Mouse (Mus musculus) right cerebral cortex, postnatal 4 days (tissue): ENCODE results near the gene Ift140.
A peak's percentile ranks its signal among the peaks of the same experiment; 100 is the strongest.

Experiments used
- DNase-seq: peaks from one replicate; pipeline ENCODE4 v3.0.0-alpha.2; 2022

The Ift140 gene

DNA sequence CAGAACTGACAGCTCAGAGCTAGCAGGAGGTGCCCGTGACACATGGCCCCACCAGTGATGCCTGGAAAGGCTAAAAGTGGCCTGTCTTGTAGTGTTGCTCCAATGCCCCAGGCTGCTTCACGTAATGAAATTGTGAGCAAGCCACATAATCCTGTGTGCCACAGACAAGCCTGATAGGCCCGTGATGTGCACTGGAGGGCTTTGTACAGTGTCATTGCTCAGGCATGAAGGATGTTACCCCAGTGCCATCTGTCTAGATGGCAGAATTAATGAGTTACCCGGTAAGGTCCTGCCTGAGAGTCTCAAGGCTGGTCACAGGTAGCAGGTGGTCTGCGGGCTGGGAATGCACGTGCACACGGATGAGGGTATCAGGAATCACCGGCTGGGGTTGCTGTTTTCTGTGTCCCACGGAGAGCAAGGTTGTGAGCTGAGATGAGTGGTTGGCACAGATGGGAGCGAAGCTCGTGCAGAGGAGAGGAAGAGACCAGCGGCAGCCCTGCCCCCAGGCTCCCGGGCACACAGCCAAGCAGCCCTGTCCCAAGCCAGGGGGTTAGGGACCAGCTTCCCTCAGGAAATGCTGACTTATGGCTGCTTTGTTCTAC is 62.0 kb downstream of the Ift140 start:
- DNase-seq: peak; percentile 65

DNA sequence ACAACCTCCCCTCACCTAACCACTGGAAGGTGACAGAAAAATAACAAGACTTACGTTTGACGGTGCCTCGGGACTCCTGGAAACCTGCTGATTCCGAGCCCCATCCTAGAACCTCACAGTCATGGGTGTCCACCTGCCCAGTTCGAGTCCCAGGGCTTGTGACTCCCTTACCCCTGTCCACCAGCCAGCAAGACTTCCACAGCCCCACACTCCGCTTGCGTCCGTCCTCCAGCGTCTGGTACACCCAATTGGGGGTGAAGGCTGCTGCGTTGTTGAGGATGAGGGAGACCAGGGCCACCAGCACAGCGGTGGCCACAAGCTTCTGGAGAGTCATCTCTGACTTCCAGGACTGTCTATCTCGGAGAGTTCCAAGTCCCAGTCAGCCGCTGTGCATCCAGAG is 64.3 kb downstream of the Ift140 start:
- no peak for DNase-seq

DNA sequence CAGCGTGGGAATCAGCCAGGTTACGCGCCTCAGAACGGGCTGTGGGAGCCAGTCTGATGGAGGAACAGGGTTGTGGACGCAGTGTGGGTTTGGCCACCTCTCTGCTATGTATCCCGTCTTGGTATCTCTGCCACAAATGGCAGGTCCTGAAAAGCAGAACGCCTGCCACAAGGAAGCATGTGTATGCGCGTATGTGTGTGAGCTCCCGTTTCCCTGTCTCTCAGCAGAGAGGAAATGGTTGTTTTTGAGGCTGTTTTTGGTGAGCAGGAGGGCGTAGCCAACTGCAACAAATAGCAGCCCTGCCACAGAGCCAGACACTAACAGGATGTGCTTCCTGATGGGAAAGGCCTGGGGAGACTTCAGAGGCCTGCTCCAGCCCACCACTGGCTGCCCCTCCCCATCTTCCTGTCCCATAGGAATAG is 65.1 kb downstream of the Ift140 start:
- no peak for DNase-seq

DNA sequence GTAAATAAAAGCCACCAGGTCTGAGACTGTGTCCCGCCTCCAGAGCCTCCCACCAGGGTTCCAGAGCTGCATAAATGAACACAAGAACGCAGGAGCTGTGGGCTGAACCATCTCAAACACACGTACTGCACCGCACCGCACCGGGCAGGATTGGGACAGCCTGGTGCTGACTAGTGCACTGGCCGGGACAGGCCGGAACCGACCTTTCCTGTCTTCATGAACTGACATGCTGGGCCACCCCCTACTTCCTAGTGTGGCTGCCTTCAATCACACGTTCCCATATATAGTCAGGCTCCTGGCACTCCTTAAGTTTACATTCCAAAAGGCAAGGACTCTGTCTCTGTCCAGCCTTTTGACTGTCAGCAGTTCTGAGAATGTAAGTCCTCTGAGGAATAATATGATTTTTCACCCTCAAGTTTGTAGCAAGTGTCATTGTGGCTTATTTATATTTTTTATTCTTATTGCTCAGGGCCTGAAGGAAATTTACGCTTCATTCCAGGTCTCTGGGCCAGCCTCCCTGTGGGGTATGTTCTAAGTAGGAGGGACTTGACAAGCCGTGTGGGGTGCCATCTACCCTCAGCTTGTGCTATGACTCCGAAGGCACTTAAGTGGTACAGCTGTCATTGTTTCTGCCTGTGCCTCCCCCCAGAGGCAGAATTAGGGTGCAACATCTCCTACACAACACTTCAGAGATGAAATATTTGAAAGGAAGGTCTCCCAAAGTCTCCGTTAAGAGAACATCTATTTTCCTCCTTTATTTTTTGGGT is 66.4 kb downstream of the Ift140 start:
- DNase-seq: no peak

DNA sequence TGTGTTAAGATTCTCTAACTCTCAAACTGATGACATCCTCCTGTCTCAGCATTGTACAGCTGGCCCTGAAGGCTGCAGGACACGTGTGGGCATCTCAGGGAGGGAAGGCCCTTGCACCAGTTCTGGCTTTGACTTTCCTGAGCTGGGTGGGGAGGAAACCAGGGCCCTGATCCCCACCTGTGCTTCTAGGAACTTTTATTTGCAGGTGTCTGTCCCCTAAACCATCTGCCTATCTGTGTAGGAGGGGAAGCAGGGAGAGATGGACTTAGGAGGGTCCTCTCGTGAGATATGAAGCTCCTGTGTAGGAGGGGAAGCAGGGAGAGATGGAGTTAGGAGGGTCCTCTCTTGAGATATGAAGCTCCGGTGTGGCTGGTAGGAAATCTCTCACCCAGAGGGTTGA is 67.0 kb downstream of the Ift140 start:
- no peak for DNase-seq

DNA sequence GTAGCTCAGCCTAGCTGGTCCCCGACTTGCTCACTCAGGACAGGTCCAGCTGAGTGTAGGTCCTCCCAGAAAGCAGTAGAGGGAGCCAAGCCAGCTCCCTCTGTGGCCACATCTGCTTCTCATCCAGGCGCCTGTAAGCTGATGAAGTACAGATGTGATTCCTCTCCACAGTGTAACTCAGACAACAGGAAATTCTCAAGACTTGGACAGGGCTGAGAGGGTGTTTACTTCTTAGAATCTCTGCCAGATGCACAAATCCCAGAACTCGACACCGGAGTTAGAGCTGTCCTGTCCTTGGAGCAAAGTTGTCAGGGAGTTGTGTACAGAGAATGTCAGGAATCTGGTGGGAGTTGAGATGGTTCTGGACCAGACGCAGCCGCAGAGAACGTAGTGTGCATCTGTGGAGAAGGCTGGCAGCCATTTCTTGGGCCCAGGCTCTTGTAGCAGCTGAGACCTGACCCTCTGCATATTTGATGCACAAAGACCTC is 67.6 kb downstream of the Ift140 start, which contains the start of gene Tmem204:
Gene Tmem204 (minus strand): TSS at position 148 of the 488 bp plus-strand sequence.
- no peak for DNase-seq

DNA sequence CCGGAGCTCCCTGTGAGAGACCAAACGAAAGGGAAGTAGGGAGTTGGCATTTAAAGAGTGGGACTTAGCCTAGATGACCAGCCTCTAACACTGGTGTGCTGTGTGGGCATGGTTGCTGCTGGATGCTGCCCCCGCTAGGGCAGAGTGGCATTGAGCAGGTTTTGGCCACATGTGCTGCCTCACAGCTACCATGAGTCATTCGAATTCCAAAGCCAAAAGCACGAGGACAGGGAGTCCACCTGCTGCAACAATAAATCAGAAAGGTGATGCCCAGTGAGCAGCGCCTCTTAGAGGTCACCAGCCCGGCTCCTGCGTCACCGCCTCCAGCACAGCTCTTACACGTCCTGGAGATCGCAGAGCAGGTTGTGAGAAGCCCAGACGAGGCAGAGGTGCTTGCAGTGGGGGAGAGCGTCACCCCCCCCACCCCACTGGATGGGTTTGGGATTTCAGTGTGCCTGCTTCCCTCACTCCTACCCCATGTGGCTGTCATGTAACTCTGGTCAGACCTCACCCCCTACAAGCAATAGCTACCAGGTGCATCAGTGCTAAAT is 69.0 kb downstream of the Ift140 start:
- no peak for DNase-seq

DNA sequence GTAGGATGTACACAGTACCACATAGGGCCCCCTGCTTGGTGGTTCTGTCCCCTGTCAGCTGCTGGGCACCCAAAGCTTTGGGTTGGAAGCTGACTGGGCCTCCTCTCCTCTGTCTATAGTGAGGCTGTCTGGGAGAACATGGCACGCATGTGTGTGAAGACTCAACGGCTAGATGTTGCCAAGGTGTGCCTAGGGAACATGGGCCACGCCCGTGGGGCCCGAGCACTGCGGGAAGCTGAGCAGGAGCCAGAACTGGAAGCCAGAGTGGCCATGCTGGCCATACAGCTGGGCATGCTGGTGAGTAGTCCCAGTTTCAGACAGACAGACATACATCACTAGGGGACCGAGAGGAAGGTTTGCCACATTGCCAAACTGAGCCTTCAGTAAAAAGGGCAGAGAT is 70.8 kb downstream of the Ift140 start:
- no peak for DNase-seq

DNA sequence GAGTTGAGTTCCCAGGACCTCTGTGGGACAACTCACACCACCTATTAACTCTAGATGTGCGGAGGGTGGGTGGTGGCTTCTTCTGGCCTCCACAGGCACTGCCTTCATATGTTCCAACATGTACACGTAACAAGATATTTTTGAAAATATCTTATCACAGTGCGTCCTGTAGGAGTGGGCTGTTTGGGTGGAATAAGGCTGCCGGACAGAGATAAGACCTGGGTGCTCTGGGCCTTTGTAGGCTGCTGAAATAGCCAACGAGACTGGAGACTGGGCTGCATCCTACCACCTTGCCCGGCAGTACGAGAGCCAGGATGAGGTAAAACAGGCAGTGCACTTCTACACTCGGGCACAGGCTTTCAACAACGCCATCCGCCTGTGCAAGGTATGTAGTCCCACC is 73.3 kb downstream of the Ift140 start:
- DNase-seq: no peak

DNA sequence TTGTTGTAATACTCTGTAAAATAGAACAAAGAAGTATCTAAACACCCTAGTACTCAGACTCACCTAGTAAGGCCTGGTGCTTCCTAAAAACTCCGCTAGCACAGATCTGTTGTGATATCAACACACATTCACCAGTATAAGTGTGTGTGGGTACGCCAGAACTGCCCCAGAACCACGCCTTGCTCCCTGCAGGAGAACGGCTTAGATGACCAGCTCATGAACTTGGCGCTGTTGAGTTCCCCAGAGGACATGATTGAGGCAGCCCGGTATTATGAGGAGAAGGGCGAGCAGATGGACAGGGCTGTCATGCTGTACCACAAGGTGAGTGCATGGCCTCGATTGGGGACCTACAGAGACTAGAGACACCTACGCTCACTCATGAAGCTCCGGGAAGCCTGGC is 74.6 kb downstream of the Ift140 start:
- DNase-seq: no peak

DNA sequence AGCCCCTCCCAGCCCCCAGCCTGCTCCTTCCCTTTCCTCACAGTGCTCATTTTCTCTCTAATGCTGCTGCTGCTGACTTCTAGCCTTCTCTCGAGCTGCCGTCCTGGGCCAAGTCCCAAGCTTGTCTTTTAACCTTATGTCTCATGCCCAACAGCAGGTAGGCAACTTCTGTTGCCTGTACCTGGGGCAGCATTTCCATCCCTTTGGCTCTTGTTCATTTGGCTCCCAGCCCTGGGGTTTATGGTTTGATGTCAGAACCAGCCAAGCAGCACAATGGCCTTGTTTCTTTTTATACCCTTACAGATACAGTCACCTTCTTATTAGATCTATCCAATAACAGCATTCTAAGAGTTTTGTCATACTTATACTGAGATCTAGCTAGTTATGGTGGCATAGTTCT is 80.3 kb downstream of the Ift140 start:
- DNase-seq: no peak

DNA sequence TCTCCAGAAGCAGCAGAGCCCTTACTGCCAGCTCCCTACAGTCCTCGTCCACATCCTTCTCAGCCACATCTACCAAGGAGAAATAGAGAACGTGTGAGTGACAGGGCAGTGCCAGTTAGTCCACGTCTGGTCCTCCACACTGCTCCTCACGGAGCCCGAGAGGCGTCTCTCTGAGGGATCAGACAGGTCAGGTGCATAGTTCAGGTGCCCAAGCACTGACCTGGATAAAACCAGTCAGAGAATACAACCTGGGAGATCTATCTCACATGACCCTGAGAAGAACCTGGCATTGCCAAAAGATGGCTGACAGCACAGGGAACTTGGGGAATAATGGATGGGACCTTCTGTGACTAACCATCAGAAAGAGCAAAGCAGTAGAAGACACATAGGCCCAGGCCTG is 84.2 kb downstream of the Ift140 start:
- DNase-seq: no peak

DNA sequence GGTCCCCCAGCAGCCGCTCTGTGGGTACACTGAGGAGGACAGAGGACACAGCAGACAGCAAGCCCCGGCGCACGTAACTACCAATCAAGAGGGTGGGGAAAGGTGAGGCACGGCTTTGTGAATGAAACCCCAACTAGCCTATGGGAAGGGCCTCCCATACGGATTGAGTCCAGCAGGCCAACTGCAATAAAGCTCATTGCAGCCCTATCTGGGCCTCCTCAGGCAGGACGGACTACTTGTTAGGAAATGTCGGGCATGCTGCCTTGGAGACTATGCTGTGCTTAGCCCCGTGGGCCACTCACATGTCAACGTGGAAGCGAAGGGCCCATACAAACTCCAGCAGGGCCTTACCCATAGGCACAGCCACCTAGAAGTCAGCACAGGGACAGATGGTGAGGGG is 85.5 kb downstream of the Ift140 start:
- DNase-seq: no peak

DNA sequence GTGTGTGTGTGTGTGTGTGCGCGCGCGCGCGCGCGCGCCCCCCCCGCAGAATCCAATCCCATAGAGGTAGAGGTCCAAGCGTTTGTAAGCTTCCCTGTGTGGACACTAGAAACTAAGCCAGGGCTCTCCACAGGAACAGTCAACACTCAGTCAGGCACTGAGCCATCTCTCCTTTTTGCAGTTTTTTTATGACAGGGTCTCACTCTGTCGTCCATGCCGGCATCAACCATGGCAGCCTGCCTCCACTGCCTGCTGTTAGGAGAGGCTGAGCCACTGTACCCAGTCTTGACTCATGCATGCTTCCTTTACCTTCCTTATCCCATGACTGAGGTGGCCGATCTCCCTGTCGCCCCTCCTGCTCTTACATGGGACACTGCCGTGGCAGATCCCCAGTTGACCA is 91.9 kb downstream of the Ift140 start:
- no peak for DNase-seq

DNA sequence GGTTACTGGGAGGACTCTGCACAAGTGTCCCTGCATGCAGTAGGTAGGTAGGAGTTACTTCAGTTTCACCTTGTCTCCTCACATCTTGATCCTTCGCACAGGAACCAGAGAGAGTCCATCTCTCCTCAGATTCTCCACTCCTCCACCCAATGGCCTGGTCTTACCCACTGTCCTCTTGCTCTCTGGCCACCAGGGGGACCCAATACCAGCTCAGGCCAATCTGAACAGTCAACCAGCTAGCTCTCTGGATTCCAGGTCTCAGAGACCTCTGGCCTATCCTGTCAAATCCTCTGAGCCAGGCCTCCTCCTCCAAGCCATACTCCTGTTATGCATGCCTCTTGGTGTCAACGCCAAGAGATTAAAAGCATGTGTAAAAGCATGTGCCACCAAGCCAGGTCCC is 93.7 kb downstream of the Ift140 start:
- DNase-seq: no peak

DNA sequence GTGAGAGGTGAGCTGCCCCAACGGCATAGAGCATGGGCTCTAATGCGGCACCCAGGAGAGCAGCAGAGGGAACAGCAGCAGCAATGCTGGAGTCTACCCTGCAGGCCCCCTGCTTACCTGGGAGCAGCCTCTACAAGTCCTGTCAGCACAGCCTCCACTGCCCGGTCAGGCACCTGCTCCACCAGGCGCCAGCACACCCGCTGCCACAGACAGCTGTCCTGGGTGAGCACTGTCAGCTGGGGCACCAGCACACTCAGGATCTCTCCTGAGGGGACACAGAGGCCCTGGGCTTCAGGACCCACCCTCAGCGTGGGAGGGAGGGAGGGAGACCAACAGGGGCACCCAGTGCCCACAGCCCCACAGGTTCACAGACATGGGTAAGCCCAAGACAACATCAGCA is 94.7 kb downstream of the Ift140 start:
- no peak for DNase-seq

DNA sequence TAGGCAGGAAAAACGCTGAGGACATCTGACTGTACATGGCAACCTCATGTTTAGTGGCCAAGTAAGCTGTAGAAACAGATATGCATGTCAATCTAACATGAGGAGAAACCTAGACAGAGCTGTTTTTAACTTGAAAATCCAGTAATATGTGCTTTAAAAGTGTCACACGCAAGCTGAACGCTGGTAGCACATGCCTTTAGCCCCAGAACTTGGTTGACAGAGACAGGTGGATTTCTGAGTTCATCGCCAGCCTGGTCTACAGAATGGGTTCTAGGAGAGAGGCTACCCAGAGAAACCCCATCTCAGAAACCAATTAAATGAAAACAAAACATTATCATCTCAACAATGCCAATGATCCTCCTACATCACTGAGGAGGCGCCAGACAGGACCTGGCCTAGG is 95.3 kb downstream of the Ift140 start:
- DNase-seq: no peak

DNA sequence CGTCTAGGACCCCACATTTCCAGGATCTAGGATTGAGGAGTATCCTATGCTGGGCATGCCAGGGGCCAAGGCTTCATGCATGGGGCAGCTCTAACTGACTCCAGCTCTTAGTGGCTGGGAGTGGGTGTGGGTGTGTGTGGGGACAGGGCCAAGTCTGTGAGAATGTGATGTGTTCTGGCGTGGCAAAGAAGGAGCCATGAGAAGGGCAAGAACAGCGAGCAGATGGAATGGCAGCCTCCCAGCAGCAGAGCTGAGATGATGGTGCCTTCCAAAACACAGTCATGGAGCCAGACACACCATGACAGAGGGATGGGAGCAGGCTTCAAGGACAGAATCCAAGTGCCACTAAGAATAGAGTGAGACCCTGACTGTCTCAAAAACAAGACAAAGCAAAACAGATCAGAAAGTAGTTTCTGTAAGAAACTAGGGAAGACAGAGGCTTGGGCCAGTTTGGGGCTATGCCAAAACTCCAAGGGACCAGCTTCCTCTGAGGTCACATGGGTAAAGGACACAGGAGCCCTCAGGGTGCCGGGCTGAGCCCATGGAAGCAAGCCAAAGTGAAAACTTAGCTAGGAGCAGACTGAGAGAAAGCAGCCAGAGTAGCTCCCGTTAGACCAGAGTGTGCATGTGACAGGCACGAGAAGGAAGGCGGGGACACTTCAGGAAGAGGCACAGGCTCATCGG is 96.0 kb downstream of the Ift140 start:
- peak; percentile 61 for DNase-seq

DNA sequence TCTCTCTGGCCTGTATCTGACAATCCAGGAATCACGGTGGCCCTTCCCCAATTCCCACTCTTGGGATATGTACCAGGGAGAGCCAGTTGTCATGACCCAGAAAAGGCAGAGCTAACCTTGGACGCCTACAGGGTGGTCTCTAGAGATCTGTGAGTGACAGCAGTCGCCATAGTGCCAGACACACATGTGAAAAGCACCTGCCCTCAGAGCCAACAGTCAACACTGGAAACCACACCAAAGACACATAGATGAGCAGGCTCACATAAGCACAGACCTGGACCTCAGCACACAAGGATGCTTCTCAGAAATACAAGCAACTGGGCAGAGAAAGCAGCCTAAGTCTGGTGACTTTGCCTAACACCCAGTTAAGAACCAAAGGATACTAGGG is 96.5 kb downstream of the Ift140 start:
- DNase-seq: no peak

DNA sequence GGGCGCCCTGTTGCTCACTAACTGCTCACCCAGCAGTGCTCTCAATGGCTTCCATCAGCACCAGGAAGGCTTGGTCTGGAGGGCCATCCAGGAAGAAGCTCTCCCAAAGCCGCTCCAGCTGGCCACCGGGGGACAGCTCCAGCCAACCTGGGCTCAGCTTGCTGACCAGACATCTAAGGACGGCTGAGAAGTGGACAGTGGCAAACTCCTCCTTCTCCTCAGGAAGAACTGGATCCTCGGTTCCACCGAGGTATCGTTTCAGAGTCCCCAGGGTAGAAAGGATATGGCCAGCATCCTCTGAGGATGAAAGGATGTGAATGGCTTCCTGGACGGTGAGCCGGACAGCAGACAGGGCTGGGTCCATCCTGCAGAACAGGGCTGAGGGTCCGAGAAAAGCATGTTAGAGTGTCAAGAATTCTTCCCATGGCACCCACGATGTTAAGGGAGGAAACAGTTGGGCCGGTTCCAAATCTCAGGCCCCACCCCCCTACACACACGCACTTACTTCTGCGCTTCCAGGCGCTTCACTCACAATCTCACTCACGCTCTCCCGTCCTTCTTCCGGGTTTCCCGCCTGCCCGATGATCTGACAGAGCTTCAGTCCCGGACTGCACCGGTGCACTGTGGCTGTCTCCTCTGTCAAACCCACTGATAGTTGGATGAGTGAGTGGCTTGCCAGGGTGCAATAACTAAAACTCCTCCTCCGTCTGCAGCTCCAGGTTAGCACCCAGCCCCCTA is 99.2 kb downstream of the Ift140 start:
- peak; percentile 38 for DNase-seq

DNA sequence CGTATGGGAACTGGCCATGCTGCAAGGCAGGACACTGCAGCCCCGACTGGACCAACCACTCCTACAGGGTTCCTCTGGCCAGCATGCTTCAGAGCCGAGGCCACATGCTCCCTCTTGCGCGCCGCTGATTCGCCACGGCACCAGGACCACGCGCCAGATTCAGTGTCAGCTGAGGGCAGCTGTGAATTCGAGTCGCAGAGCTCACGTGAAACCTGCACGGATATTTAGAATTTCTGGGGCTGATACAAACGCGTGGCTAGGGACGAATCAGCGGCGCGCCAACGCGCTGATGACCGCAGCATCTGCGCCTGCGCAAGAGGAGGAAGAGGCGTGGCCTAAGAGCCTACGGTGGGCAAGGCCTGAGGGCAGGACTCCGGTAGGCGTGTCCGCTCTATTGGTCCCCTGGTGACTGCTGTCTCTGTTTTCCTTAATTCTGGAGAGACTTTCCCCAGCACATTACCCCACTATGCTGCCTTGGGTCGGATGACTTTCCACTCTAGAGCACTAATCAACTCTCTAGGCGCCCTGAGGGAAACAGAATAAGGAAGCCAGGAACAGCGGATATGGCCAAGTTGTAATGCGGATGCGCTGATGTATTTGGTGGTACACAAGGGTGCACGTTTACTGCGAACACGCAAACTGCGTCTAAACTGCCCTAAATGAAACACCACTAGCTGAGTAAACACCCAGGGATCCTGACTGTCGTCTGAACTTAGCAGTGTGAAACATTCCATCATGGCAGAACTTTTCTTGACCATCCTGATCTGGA is 100.0 kb downstream of the Ift140 start, which contains the start of gene Telo2:
Gene Telo2 (minus strand): TSS at position 304 of the 769 bp plus-strand sequence.
- peak; percentile 89 for DNase-seq

DNA sequence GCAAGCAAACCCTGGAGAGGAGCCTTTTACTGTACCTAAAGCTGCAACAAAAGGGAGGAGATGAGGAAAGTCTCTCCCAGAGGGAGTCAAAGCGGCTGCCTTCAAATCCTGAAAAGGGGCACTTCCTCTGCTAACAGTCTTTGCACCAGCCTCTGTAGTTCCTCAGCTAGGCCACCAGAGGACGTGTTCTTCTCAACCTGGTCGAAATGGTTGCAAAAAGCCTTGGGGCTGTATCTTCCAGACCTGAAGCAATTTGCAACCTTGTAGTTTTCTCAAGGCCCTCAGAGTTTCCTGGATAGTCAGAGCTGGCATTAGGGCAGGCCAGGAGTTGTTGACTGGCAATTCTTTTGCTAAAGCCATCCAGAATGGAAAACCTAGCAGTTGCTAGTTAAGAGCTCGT is 101.4 kb downstream of the Ift140 start:
- no peak for DNase-seq
